In genomic region chr1:31149671-31150070, GRCm38 (mm10) we compare ENCODE assay signal across 16 mouse cellular contexts. TPM values are rescaled to one million over a fixed set of nuclear protein-coding genes. Genes with fewer than 3 reads are reported as not detected.
DNase-seq lines count a peak whose midpoint lies in the region; ATAC-seq lines count a peak whose summit lies in the region.
"Had no signal": no experiment of that assay in that cellular context is flagged by ENCODE, and none has a peak within 500 bp of the region (broad histone marks: within the 10 kb centered on the region; RNA-seq: fewer than 3 reads in every experiment).

No protein-coding gene starts in this region.

- no peak overlapping the region for H3K27ac ChIP-seq in neural tube, embryonic 15.5 days (replicated peaks)
- peak overlapping the region; percentile 24; the same call in 1 of the 2 replicates for H3K27ac ChIP-seq in lung, embryonic 16.5 days (ENCODE audit: low read length)
- no peak overlapping the region for H3K27ac ChIP-seq in midbrain, embryonic 13.5 days
- H3K27ac ChIP-seq: forebrain, embryonic 12.5 days; kidney, embryonic 15.5 days; liver, embryonic 14.5 days had no signal

- H3K9ac ChIP-seq in neural tube, embryonic 15.5 days (replicated peaks): no peak overlapping the region
- no peak overlapping the region for H3K9ac ChIP-seq in lung, embryonic 16.5 days (ENCODE audit: low read length)
- H3K9ac ChIP-seq in midbrain, embryonic 13.5 days (replicated peaks): no peak overlapping the region
- H3K9ac ChIP-seq: forebrain, embryonic 12.5 days; kidney, embryonic 15.5 days; liver, embryonic 14.5 days had no signal

- H3K27me3 ChIP-seq in neural tube, embryonic 15.5 days (replicated peaks): no peaks in the 10 kb centered on the region
- no peaks in the 10 kb centered on the region for H3K27me3 ChIP-seq in lung, embryonic 16.5 days (ENCODE audit: control insufficient read depth, insufficient read depth, low read depth, low read length)
- H3K27me3 ChIP-seq in midbrain, embryonic 13.5 days: no peaks in the 10 kb centered on the region
- H3K27me3 ChIP-seq: forebrain, embryonic 12.5 days; kidney, embryonic 15.5 days had no signal

- no peak for ATAC-seq in neural tube, embryonic 15.5 days (ENCODE audit: low FRiP score)
- peak; percentile 47; the same call in 1 of the 2 replicates for ATAC-seq in lung, embryonic 16.5 days (ENCODE audit: low read depth)
- no peak for ATAC-seq in midbrain, embryonic 13.5 days
- ATAC-seq: midbrain, embryonic 16.5 days had no signal

- H3K4me2 ChIP-seq in neural tube, embryonic 15.5 days: no peak overlapping the region
- no peak overlapping the region for H3K4me2 ChIP-seq in lung, embryonic 16.5 days (ENCODE audit: low read depth, low read length)
- H3K4me2 ChIP-seq in midbrain, embryonic 13.5 days (replicated peaks): no peak overlapping the region
- H3K4me2 ChIP-seq: forebrain, embryonic 12.5 days; kidney, embryonic 15.5 days had no signal

- 47% methylated on average over 6 of the region's 6 CpGs for WGBS in neural tube, embryonic 15.5 days
- 25% methylated on average over 6 of the region's 6 CpGs for WGBS in lung, embryonic 16.5 days
- 67% methylated on average over 6 of the region's 6 CpGs for WGBS in midbrain, embryonic 13.5 days

- peak; percentile 38 for DNase-seq in neural tube, embryonic 10.5 days (ENCODE audit: extremely low spot score, low spot score)
- DNase-seq in fibroblast of lung, adult 2 months (ENCODE audit: low read depth): peak; percentile 70
- DNase-seq in B cell, adult 2 months: no peak
- DNase-seq in layer of hippocampus, postnatal 10 days (ENCODE audit: low spot score in 2 of 2): no peak
- DNase-seq: cerebellum, postnatal 14 days; heart, adult 11 months; heart, postnatal 14 days; thymus, postnatal 14 days had no signal

- no peaks in the 10 kb centered on the region for H3K9me3 ChIP-seq in neural tube, embryonic 15.5 days (replicated peaks)
- H3K9me3 ChIP-seq in lung, embryonic 16.5 days (ENCODE audit: control insufficient read depth, low read length): no peaks in the 10 kb centered on the region
- H3K9me3 ChIP-seq in midbrain, embryonic 13.5 days: no peaks in the 10 kb centered on the region
- H3K9me3 ChIP-seq: forebrain, embryonic 12.5 days; kidney, embryonic 15.5 days had no signal

- H3K4me3 ChIP-seq in neural tube, embryonic 15.5 days (replicated peaks): no peak overlapping the region
- H3K4me3 ChIP-seq in lung, embryonic 16.5 days (ENCODE audit: low read length): no peak overlapping the region
- no peak overlapping the region for H3K4me3 ChIP-seq in midbrain, embryonic 13.5 days (replicated peaks)
- H3K4me3 ChIP-seq: forebrain, embryonic 12.5 days; kidney, embryonic 15.5 days had no signal

- no peaks in the 10 kb centered on the region for H3K36me3 ChIP-seq in neural tube, embryonic 15.5 days
- H3K36me3 ChIP-seq in lung, embryonic 16.5 days (ENCODE audit: control insufficient read depth, insufficient read depth, low read length): no peaks in the 10 kb centered on the region
- H3K36me3 ChIP-seq in midbrain, embryonic 13.5 days: no peaks in the 10 kb centered on the region
- H3K36me3 ChIP-seq: forebrain, embryonic 12.5 days; kidney, embryonic 15.5 days had no signal

- H3K4me1 ChIP-seq in neural tube, embryonic 15.5 days: no peaks in the 10 kb centered on the region
- no peaks in the 10 kb centered on the region for H3K4me1 ChIP-seq in lung, embryonic 16.5 days (replicated peaks; ENCODE audit: control insufficient read depth, insufficient read depth, low read length)
- no peaks in the 10 kb centered on the region for H3K4me1 ChIP-seq in midbrain, embryonic 13.5 days (replicated peaks)
- H3K4me1 ChIP-seq: forebrain, embryonic 12.5 days had no signal

RNA-seq across cellular contexts. Expression of gene Lgsn, which starts 26.5 kb away (rescaled TPM):
- polyA plus RNA-seq in neural tube, embryonic 15.5 days (2015; fragmentation: Nextera tagmentation; extraction: Ambion mirVana): 0.13 TPM in 1 of 2 replicates, not detected in the other
- polyA plus RNA-seq in lung, embryonic 16.5 days (2015; fragmentation: Nextera tagmentation; extraction: Ambion mirVana): not detected in 2 replicates
- not detected in 2 replicates for polyA plus RNA-seq in midbrain, embryonic 13.5 days (2015; fragmentation: Nextera tagmentation; extraction: Ambion mirVana)
- not detected for total RNA-seq in layer of hippocampus, postnatal 10 days (2021)
- total RNA-seq: heart, postnatal 14 days; left cerebral cortex, adult 18-20 months had no signal
- polyA plus RNA-seq: forebrain, embryonic 12.5 days; kidney, embryonic 15.5 days; liver, embryonic 14.5 days; midbrain, embryonic 16.5 days had no signal

Comparison
In these comparisons a context has a peak if more than half of its experiments do, and no peak if none do; other contexts are left out.
1. DNase-seq: peak in neural tube, embryonic 10.5 days (single experiment) and fibroblast of lung, adult 2 months (single experiment); none in B cell, adult 2 months (0 of 2) and layer of hippocampus, postnatal 10 days (0 of 2).